ENCODE assay signal across 7 mouse cellular contexts in genomic region chr17:34025756-34026151, GRCm38 (mm10). TPM values are rescaled to one million over a fixed set of nuclear protein-coding genes. Genes with fewer than 3 reads are reported as not detected.
DNase-seq lines count a peak whose midpoint lies in the region; ATAC-seq lines count a peak whose summit lies in the region.

No protein-coding gene starts in this region.

- intact Hi-C loops in left cerebral cortex, postnatal 4 days (cut with DNase I): no loop called here

- H3K4me2 ChIP-seq in embryonic facial prominence, embryonic 11.5 days (ENCODE audit: low read depth, low read length): peak overlapping the region; percentile 81
- H3K4me2 ChIP-seq in hindbrain, embryonic 14.5 days (replicated peaks): peak overlapping the region; percentile 83
- H3K4me2 ChIP-seq in midbrain, embryonic 16.5 days (ENCODE audit: low read length): peak overlapping the region; percentile 97

- no peaks in the 10 kb centered on the region for H3K9me3 ChIP-seq in embryonic facial prominence, embryonic 11.5 days (replicated peaks; ENCODE audit: control insufficient read depth, low read length)
- no peaks in the 10 kb centered on the region for H3K9me3 ChIP-seq in hindbrain, embryonic 14.5 days (ENCODE audit: control insufficient read depth, low read length)
- H3K9me3 ChIP-seq in midbrain, embryonic 16.5 days (replicated peaks; ENCODE audit: control insufficient read depth, low read length, poor library complexity, severe bottlenecking): no peaks in the 10 kb centered on the region

- peak; percentile 10; the same call in 1 of the 2 replicates for ATAC-seq in embryonic facial prominence, embryonic 11.5 days (replicated peaks; ENCODE audit: insufficient number of reproducible peaks, low FRiP score, low TSS enrichment, low read depth)
- peak; percentile 24; the same call in 1 of the 2 replicates for ATAC-seq in hindbrain, embryonic 14.5 days (ENCODE audit: low FRiP score)
- ATAC-seq in midbrain, embryonic 16.5 days: peak; percentile 1; the same call in 1 of the 2 replicates

- H3K4me1 ChIP-seq in embryonic facial prominence, embryonic 11.5 days (ENCODE audit: control insufficient read depth, insufficient read depth, low read length): peaks cover 27% of the 10 kb centered on the region
- peaks cover 59% of the 10 kb centered on the region for H3K4me1 ChIP-seq in hindbrain, embryonic 14.5 days (replicated peaks; ENCODE audit: control insufficient read depth, insufficient read depth, low read length)
- peaks cover 57% of the 10 kb centered on the region for H3K4me1 ChIP-seq in midbrain, embryonic 16.5 days (ENCODE audit: control insufficient read depth, insufficient read depth, low read length)

- H3K36me3 ChIP-seq in embryonic facial prominence, embryonic 11.5 days (replicated peaks; ENCODE audit: control insufficient read depth, insufficient read depth, low read depth, low read length): peaks cover 19% of the 10 kb centered on the region
- H3K36me3 ChIP-seq in hindbrain, embryonic 14.5 days (replicated peaks; ENCODE audit: control insufficient read depth, insufficient read depth): peaks cover 43% of the 10 kb centered on the region
- peaks cover 14% of the 10 kb centered on the region for H3K36me3 ChIP-seq in midbrain, embryonic 16.5 days (ENCODE audit: control insufficient read depth, insufficient read depth, low read length)

- H3K27me3 ChIP-seq in embryonic facial prominence, embryonic 11.5 days (ENCODE audit: control insufficient read depth, insufficient read depth, low read length): no peaks in the 10 kb centered on the region
- H3K27me3 ChIP-seq in hindbrain, embryonic 14.5 days (ENCODE audit: control insufficient read depth, insufficient read depth, low read length): no peaks in the 10 kb centered on the region
- no peaks in the 10 kb centered on the region for H3K27me3 ChIP-seq in midbrain, embryonic 16.5 days (ENCODE audit: control insufficient read depth, insufficient read depth, low read depth, low read length)

- 10% methylated on average over 6 of the region's 7 CpGs for WGBS in embryonic facial prominence, embryonic 11.5 days
- 0% methylated on average over 7 of the region's 7 CpGs for WGBS in hindbrain, embryonic 14.5 days
- 1% methylated on average over 7 of the region's 7 CpGs for WGBS in midbrain, embryonic 16.5 days

- peak overlapping the region; percentile 91; the same call in 1 of the 2 replicates for H3K27ac ChIP-seq in embryonic facial prominence, embryonic 11.5 days (replicated peaks; ENCODE audit: low read depth, low read length)
- H3K27ac ChIP-seq in hindbrain, embryonic 14.5 days: peak overlapping the region; percentile 99
- H3K27ac ChIP-seq in midbrain, embryonic 16.5 days (ENCODE audit: low read length): peak overlapping the region; percentile 99

- H3K9ac ChIP-seq in embryonic facial prominence, embryonic 11.5 days (replicated peaks; ENCODE audit: low read length): peak overlapping the region; percentile 93
- H3K9ac ChIP-seq in hindbrain, embryonic 14.5 days: peak overlapping the region; percentile 97
- H3K9ac ChIP-seq in midbrain, embryonic 16.5 days (ENCODE audit: low read depth, low read length): peak overlapping the region; percentile 92

- H3K4me3 ChIP-seq in embryonic facial prominence, embryonic 11.5 days (ENCODE audit: low read depth, low read length): peak overlapping the region; percentile 90
- peak overlapping the region; percentile 92 for H3K4me3 ChIP-seq in hindbrain, embryonic 14.5 days (replicated peaks; ENCODE audit: low read length)
- H3K4me3 ChIP-seq in midbrain, embryonic 16.5 days (ENCODE audit: low read depth, low read length): peak overlapping the region; percentile 92

- DNase-seq in left cerebral cortex, postnatal 4 days: peak; percentile 73
- no peak for DNase-seq in left cerebral cortex, adult 18-20 months (ENCODE audit: low spot score in 2 of 2)
- DNase-seq in embryonic facial prominence, embryonic 11.5 days (ENCODE audit: low spot score): no peak
- DNase-seq in hindbrain, embryonic 14.5 days (ENCODE audit: low spot score): peak; percentile 58
- no peak for DNase-seq in thymus, postnatal 0 days (ENCODE audit: low spot score)
- no peak for DNase-seq in lung, postnatal 25 days (ENCODE audit: low spot score)

RNA-seq across cellular contexts. Expression of gene Ring1, which starts 1.3 kb away (rescaled TPM):
- 10 to 100 TPM; 23.6 to 28.2 TPM for total RNA-seq in left cerebral cortex, postnatal 4 days (2021)
- 10 to 100 TPM; 31.6 to 34.6 TPM for total RNA-seq in left cerebral cortex, adult 18-20 months (2021)
- 3.8 and 6.6 TPM in 2 replicates for polyA plus RNA-seq in embryonic facial prominence, embryonic 11.5 days (2014; fragmentation: Nextera tagmentation; extraction: Ambion mirVana)
- 6.3 and 7.8 TPM in 2 replicates for polyA plus RNA-seq in hindbrain, embryonic 14.5 days (2014; fragmentation: Nextera tagmentation; extraction: Ambion mirVana)
- polyA plus RNA-seq in midbrain, embryonic 16.5 days (2015; fragmentation: Nextera tagmentation; extraction: Ambion mirVana): 17.9 and 18.2 TPM in 2 replicates
- 14.5 and 20.9 TPM in 2 replicates for polyA plus RNA-seq in thymus, postnatal 0 days (2015; fragmentation: Nextera tagmentation; extraction: Ambion mirVana)

RNA-seq across cellular contexts. Expression of gene H2-Ke6, which starts 2.1 kb away (rescaled TPM):
- 10 to 100 TPM; 41.6 to 45.2 TPM for total RNA-seq in left cerebral cortex, postnatal 4 days (2021)
- total RNA-seq in left cerebral cortex, adult 18-20 months (2021): 10 to 100 TPM; 39.3 to 43.2 TPM
- 43.0 and 46.3 TPM in 2 replicates for polyA plus RNA-seq in embryonic facial prominence, embryonic 11.5 days (2014; fragmentation: Nextera tagmentation; extraction: Ambion mirVana)
- 64.3 and 67.3 TPM in 2 replicates for polyA plus RNA-seq in hindbrain, embryonic 14.5 days (2014; fragmentation: Nextera tagmentation; extraction: Ambion mirVana)
- 60.1 and 61.3 TPM in 2 replicates for polyA plus RNA-seq in midbrain, embryonic 16.5 days (2015; fragmentation: Nextera tagmentation; extraction: Ambion mirVana)
- polyA plus RNA-seq in thymus, postnatal 0 days (2015; fragmentation: Nextera tagmentation; extraction: Ambion mirVana): 77.4 and 82.2 TPM in 2 replicates

RNA-seq across cellular contexts. Expression of gene Slc39a7, which starts 5.7 kb away (rescaled TPM):
- 10 to 100 TPM; 96.3 to 98.7 TPM for total RNA-seq in left cerebral cortex, postnatal 4 days (2021)
- 100 to 1,000 TPM in 1 of 2 experiments, 10 to 100 TPM in 1; 96.1 to 101 TPM for total RNA-seq in left cerebral cortex, adult 18-20 months (2021)
- polyA plus RNA-seq in embryonic facial prominence, embryonic 11.5 days (2014; fragmentation: Nextera tagmentation; extraction: Ambion mirVana): 72.1 and 78.3 TPM in 2 replicates
- 87.1 and 97.0 TPM in 2 replicates for polyA plus RNA-seq in hindbrain, embryonic 14.5 days (2014; fragmentation: Nextera tagmentation; extraction: Ambion mirVana)
- polyA plus RNA-seq in midbrain, embryonic 16.5 days (2015; fragmentation: Nextera tagmentation; extraction: Ambion mirVana): 163 and 175 TPM in 2 replicates
- polyA plus RNA-seq in thymus, postnatal 0 days (2015; fragmentation: Nextera tagmentation; extraction: Ambion mirVana): 90.5 and 96.5 TPM in 2 replicates

RNA-seq across cellular contexts. Expression of gene Rxrb, which starts 5.9 kb away (rescaled TPM):
- total RNA-seq in left cerebral cortex, postnatal 4 days (2021): 10 to 100 TPM; 80.7 to 84.9 TPM
- 10 to 100 TPM; 80.6 to 84.1 TPM for total RNA-seq in left cerebral cortex, adult 18-20 months (2021)
- 14.9 and 15.8 TPM in 2 replicates for polyA plus RNA-seq in embryonic facial prominence, embryonic 11.5 days (2014; fragmentation: Nextera tagmentation; extraction: Ambion mirVana)
- 32.2 and 34.5 TPM in 2 replicates for polyA plus RNA-seq in hindbrain, embryonic 14.5 days (2014; fragmentation: Nextera tagmentation; extraction: Ambion mirVana)
- 54.0 and 55.9 TPM in 2 replicates for polyA plus RNA-seq in midbrain, embryonic 16.5 days (2015; fragmentation: Nextera tagmentation; extraction: Ambion mirVana)
- 47.1 and 48.9 TPM in 2 replicates for polyA plus RNA-seq in thymus, postnatal 0 days (2015; fragmentation: Nextera tagmentation; extraction: Ambion mirVana)

RNA-seq across cellular contexts. Expression of gene Col11a2, which starts 13.5 kb away (rescaled TPM):
- total RNA-seq in left cerebral cortex, postnatal 4 days (2021): 1 to 10 TPM; 6.8 to 9.8 TPM
- 10 to 100 TPM; 14.5 to 14.6 TPM for total RNA-seq in left cerebral cortex, adult 18-20 months (2021)
- polyA plus RNA-seq in embryonic facial prominence, embryonic 11.5 days (2014; fragmentation: Nextera tagmentation; extraction: Ambion mirVana): 0.70 and 1.0 TPM in 2 replicates
- polyA plus RNA-seq in hindbrain, embryonic 14.5 days (2014; fragmentation: Nextera tagmentation; extraction: Ambion mirVana): 2.7 and 3.4 TPM in 2 replicates
- polyA plus RNA-seq in midbrain, embryonic 16.5 days (2015; fragmentation: Nextera tagmentation; extraction: Ambion mirVana): 3.6 and 4.4 TPM in 2 replicates
- polyA plus RNA-seq in thymus, postnatal 0 days (2015; fragmentation: Nextera tagmentation; extraction: Ambion mirVana): 1.1 and 1.5 TPM in 2 replicates

Comparison
In these comparisons a context has a peak if more than half of its experiments do, and no peak if none do; other contexts are left out.
1. DNase-seq: peak in left cerebral cortex, postnatal 4 days (single experiment) and hindbrain, embryonic 14.5 days (single experiment); none in left cerebral cortex, adult 18-20 months (0 of 2), embryonic facial prominence, embryonic 11.5 days (single experiment), thymus, postnatal 0 days (single experiment) and lung, postnatal 25 days (single experiment).
2. Peak in every context shown above with its lines, with median percentiles within 50 percentile points of each other: ATAC-seq, H3K27ac ChIP-seq, H3K4me2 ChIP-seq, H3K4me3 ChIP-seq and H3K9ac ChIP-seq.